Mouse (Mus musculus) hindbrain, embryonic 11.5 days (tissue): ENCODE measurements at regions not wholly inside any gene's neighbourhood (a gene's known extent, or its start where the extent isn't known, plus 50 kb on each side); places are given as distances from the start of the nearest gene placed in this dataset.

Experiments used
- ATAC-seq: fragments of 200-750 bp; cut with Nextera tagmentation; 2 replicates; pipeline ENCODE4 v1.8.0; 2017; ENCODE audit warnings: mild to moderate bottlenecking, moderate TSS enrichment, moderate library complexity; ENCODE audit not compliant: low FRiP score
- DNase-seq: peaks from one replicate; pipeline ENCODE4 v3.0.0-alpha.2; 2015; ENCODE audit warnings: low spot score
- H3K27ac ChIP-seq: fragments of 300-500 bp; sonication (generic); 2 replicates; pipeline ENCODE4 v1.5.1; 2014; ENCODE audit warnings: mild to moderate bottlenecking, low read depth, low read length
- H3K27me3 ChIP-seq: fragments of 300-500 bp; sonication (generic); 2 replicates; pipeline ENCODE4 v1.6.1; 2014; ENCODE audit warnings: mild to moderate bottlenecking, low read length, moderate library complexity, mixed read lengths; ENCODE audit not compliant: control insufficient read depth, insufficient read depth
- H3K36me3 ChIP-seq: fragments of 300-500 bp; sonication (generic); 2 replicates; pipeline ENCODE4 v1.6.1; 2014; ENCODE audit warnings: mild to moderate bottlenecking, low read length, moderate library complexity, mixed read lengths; ENCODE audit not compliant: control insufficient read depth, insufficient read depth
- H3K4me1 ChIP-seq: fragments of 300-500 bp; sonication (generic); replicated peaks from 2 replicates; pipeline ENCODE4 v1.6.1; 2014; ENCODE audit warnings: low read length, mixed read lengths; ENCODE audit not compliant: control insufficient read depth, insufficient read depth
- H3K4me2 ChIP-seq: fragments of 300-500 bp; sonication (generic); replicated peaks from 2 replicates; pipeline ENCODE4 v1.6.1; 2014; ENCODE audit warnings: mild to moderate bottlenecking, low read depth, low read length
- H3K4me3 ChIP-seq: fragments of 300-500 bp; sonication (generic); 2 replicates; pipeline ENCODE4 v1.5.1; 2014; ENCODE audit warnings: low read depth, low read length
- H3K9ac ChIP-seq: fragments of 300-500 bp; sonication (generic); 2 replicates; pipeline ENCODE4 v1.6.1; 2014; ENCODE audit warnings: low read depth, low read length
- H3K9me3 ChIP-seq: fragments of 300-500 bp; sonication (generic); 2 replicates; pipeline ENCODE4 v1.6.1; 2016; ENCODE audit warnings: low read length; ENCODE audit not compliant: control insufficient read depth
- WGBS: fragments of 180-500 bp; shearing (Covaris S2); extraction: QIAGEN DNeasy Blood & Tissue Kit; methylation state at CpG from one replicate; pipeline ENCODE4 v1.1.7; 2014; 5-methylcytosine and 5-hydroxymethylcytosine counted together

- no peaks in the 10 kb centered on the region for H3K27me3 ChIP-seq
- H3K4me1 ChIP-seq, result no peaks in the 10 kb centered on the region
- H3K4me2 ChIP-seq, result no peak overlapping the region
- no peak overlapping the region for H3K4me3 ChIP-seq
- H3K9me3 ChIP-seq, result no peaks in the 10 kb centered on the region
- ATAC-seq (no peak), DNase-seq (no peak)
- no peak overlapping the region for H3K27ac ChIP-seq
- no peak overlapping the region for H3K9ac ChIP-seq
- WGBS, result 61% methylated on average over 2 of the region's 2 CpGs
- H3K36me3 ChIP-seq, result no peaks in the 10 kb centered on the region
These were observed 414.4 kb upstream of the Camk1g start for GRCm38 (mm10) chr1:193784526-193784925.

- ATAC-seq, result no peak
- 48% methylated on average over 1 of the region's 1 CpGs for WGBS
These were observed 408.1 kb upstream of the Camk1g start for GRCm38 (mm10) chr1:193778181-193778580.

DNA sequence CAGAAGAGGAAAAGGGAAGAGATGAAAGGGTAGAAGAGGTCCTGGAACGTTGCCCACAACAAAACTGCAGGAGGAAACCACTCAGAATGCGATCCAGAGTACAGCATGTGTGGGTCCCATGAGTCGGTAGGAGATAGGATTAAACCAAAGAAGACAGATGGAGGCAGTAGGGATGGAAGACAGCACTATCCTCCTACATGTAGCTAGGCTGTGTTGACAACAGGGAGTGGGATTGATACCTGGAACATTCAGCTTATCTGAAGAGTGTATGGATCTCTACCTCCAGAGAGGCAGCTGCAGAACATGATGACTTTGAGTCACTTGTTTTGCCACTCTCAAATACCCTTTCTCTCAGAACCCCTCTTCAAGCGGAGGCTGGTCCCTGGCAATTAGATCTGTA, 399.4 kb upstream of the Camk1g start:
- Histone ChIP-seq H3K9me3 (no peaks in the 10 kb centered on the region), H3K4me3 (no peak overlapping the region), H3K4me1 (no peaks in the 10 kb centered on the region), H3K27me3 (no peaks in the 10 kb centered on the region), H3K36me3 (no peaks in the 10 kb centered on the region), H3K9ac (no peak overlapping the region), H3K27ac (no peak overlapping the region), H3K4me2 (no peak overlapping the region)
- DNase-seq, result no peak
- WGBS, result 82% methylated on average over 4 of the region's 4 CpGs
- no peak for ATAC-seq

More at GRCm38 (mm10) chr1:193778181-193778580, 408.1 kb upstream of the Camk1g start:
- no peaks in the 10 kb centered on the region for H3K27me3 ChIP-seq
- H3K9ac ChIP-seq, result no peak overlapping the region
- H3K36me3 ChIP-seq, result no peaks in the 10 kb centered on the region
- no peak for DNase-seq
- H3K4me3 ChIP-seq, result no peak overlapping the region
- no peak overlapping the region for H3K4me2 ChIP-seq
- no peaks in the 10 kb centered on the region for H3K9me3 ChIP-seq
- H3K4me1 ChIP-seq, result no peaks in the 10 kb centered on the region
- no peak overlapping the region for H3K27ac ChIP-seq

DNA sequence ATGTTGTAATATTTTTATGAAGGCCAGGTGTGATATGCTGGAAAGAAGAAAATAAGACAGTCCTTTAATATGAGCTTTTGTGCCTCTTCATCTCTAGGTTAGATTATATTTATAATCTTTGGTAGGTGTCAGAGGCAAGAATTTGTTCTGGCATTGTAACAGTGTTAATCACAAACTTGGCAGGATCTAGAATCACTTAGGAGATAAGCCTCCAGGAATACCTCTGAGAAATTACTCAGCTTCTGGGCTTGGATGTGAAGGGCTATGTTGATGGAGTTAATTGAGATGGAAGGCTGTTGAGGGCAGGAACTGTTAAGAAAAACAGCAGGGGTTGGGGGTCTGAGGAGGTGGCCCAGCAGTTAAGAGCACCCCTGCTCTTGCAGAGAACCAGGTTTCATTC, 394.0 kb upstream of the Camk1g start:
- no peaks in the 10 kb centered on the region for H3K4me1 ChIP-seq
- ATAC-seq (no peak), DNase-seq (no peak)
- H3K4me3 ChIP-seq, result no peak overlapping the region
- H3K36me3 ChIP-seq, result no peaks in the 10 kb centered on the region
- no peak overlapping the region for H3K9ac ChIP-seq
- no peak overlapping the region for H3K27ac ChIP-seq
- no peaks in the 10 kb centered on the region for H3K27me3 ChIP-seq
- no peak overlapping the region for H3K4me2 ChIP-seq
- no peaks in the 10 kb centered on the region for H3K9me3 ChIP-seq

DNA sequence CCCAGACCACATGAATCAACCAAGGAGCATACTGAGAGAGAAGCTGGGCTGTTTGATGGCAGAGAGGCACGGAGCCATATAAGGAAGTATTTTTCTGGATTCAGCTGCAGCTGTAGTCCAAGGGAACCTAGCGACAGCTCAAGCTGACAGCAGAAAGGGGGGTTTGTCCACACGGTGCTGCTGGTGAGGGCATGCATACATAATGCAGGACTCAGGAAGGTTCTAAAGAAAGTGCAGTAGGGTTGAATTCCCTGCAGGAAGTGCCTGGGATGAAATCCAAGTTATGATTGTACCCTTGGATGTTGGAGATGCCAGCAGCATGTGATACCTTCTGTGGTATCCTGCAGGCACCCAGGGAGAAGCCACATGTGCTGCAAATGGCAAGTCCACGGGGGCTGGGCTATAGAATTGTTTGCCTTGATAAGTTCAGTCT, 381.7 kb upstream of the Camk1g start:
- H3K4me1 ChIP-seq, result no peaks in the 10 kb centered on the region
- H3K36me3 ChIP-seq, result no peaks in the 10 kb centered on the region
- WGBS, result 40% methylated on average over 4 of the region's 4 CpGs
- no peak overlapping the region for H3K4me2 ChIP-seq
- no peak overlapping the region for H3K9ac ChIP-seq
- H3K27me3 ChIP-seq, result no peaks in the 10 kb centered on the region
- H3K9me3 ChIP-seq, result no peaks in the 10 kb centered on the region
- H3K4me3 ChIP-seq, result no peak overlapping the region
- no peak for ATAC-seq
- H3K27ac ChIP-seq, result no peak overlapping the region
- DNase-seq, result no peak

GRCm38 (mm10) chr1:193750929-193751328, 380.8 kb upstream of the Camk1g start:
- no peak for DNase-seq
- Histone ChIP-seq H3K9me3 (no peaks in the 10 kb centered on the region), H3K4me2 (no peak overlapping the region), H3K36me3 (no peaks in the 10 kb centered on the region), H3K27ac (no peak overlapping the region), H3K4me1 (no peaks in the 10 kb centered on the region), H3K27me3 (no peaks in the 10 kb centered on the region), H3K4me3 (no peak overlapping the region), H3K9ac (no peak overlapping the region)
- 71% methylated on average over 4 of the region's 4 CpGs for WGBS
- no peak for ATAC-seq

GRCm38 (mm10) chr1:193747426-193747960, 377.4 kb upstream of the Camk1g start:
- Histone ChIP-seq H3K4me2 (no peak overlapping the region), H3K4me3 (no peak overlapping the region), H3K9ac (no peak overlapping the region), H3K36me3 (no peaks in the 10 kb centered on the region), H3K27ac (no peak overlapping the region), H3K9me3 (no peaks in the 10 kb centered on the region), H3K4me1 (no peaks in the 10 kb centered on the region), H3K27me3 (no peaks in the 10 kb centered on the region)
- no peak for ATAC-seq
- 79% methylated on average over 6 of the region's 6 CpGs for WGBS
- DNase-seq, result no peak

GRCm38 (mm10) chr1:193742688-193743087, 372.6 kb upstream of the Camk1g start:
- no peaks in the 10 kb centered on the region for H3K4me1 ChIP-seq
- no peak overlapping the region for H3K27ac ChIP-seq
- H3K9ac ChIP-seq, result no peak overlapping the region
- ATAC-seq (no peak), DNase-seq (no peak)
- H3K9me3 ChIP-seq, result no peaks in the 10 kb centered on the region
- no peaks in the 10 kb centered on the region for H3K36me3 ChIP-seq
- WGBS, result 86% methylated on average over 2 of the region's 2 CpGs
- no peak overlapping the region for H3K4me2 ChIP-seq
- no peak overlapping the region for H3K4me3 ChIP-seq
- no peaks in the 10 kb centered on the region for H3K27me3 ChIP-seq

DNA sequence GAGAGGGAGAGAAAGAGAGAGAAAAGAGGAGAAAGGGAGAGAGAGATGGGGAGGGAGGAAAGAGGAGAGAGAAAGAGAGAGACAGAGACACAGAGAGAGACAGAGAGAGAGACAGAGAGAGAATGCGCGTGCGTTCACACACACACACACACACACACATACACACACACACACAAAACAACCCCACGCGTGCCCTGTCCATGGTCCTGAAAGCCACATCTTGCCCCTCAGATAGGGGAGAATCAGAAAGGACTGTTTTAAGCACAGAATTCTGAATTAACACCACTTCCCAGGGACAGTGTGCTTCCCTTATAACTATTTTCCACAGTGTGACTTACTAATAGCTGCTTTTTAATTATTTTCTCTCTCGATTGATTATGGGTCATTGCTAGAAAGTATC, 368.7 kb upstream of the Camk1g start:
- Histone ChIP-seq H3K9ac (no peak overlapping the region), H3K27ac (no peak overlapping the region), H3K27me3 (no peaks in the 10 kb centered on the region), H3K4me3 (no peak overlapping the region), H3K9me3 (no peaks in the 10 kb centered on the region), H3K36me3 (no peaks in the 10 kb centered on the region), H3K4me2 (no peak overlapping the region), H3K4me1 (peaks cover 5% of the 10 kb centered on the region; the same call in 1 of the 2 replicates)
- ATAC-seq (no peak), DNase-seq (peak; percentile 53)
- 58% methylated on average over 6 of the region's 6 CpGs for WGBS
